Mouse (Mus musculus) kidney, postnatal 0 days (tissue): ENCODE measurements around the gene Nucb1. TPM values are rescaled to one million over a fixed set of nuclear protein-coding genes. Genes with fewer than 3 reads are reported as not detected.
"Not testable (repeated sequence)": the region's sequence is repeated elsewhere in the genome, so short reads cannot be mapped to it uniquely, and the experiment has no call there.

ENCODE experiments used
- ATAC-seq: fragments of 200-750 bp; cut with Nextera tagmentation; replicated peaks from 2 replicates; pipeline ENCODE4 v1.8.0; 2017; ENCODE audit warnings: low read depth, moderate number of reproducible peaks, moderate TSS enrichment, moderate library complexity; ENCODE audit not compliant: low FRiP score
- DNase-seq: peaks from one replicate; pipeline ENCODE4 v3.0.0-alpha.2; 2016; ENCODE audit warnings: low spot score
- H3K27ac ChIP-seq: fragments of 300-500 bp; sonication (generic); 2 replicates; pipeline ENCODE4 v1.5.1; 2014; ENCODE audit warnings: mild to moderate bottlenecking
- H3K27me3 ChIP-seq: fragments of 300-500 bp; sonication (generic); 2 replicates; pipeline ENCODE4 v1.6.1; 2014; ENCODE audit warnings: low read length, mixed read lengths; ENCODE audit not compliant: insufficient read depth
- H3K36me3 ChIP-seq: fragments of 300-500 bp; sonication (generic); 2 replicates; pipeline ENCODE4 v1.6.1; 2014; ENCODE audit warnings: low read length, mixed read lengths; ENCODE audit not compliant: insufficient read depth
- H3K4me1 ChIP-seq: fragments of 300-500 bp; sonication (generic); replicated peaks from 2 replicates; pipeline ENCODE4 v1.6.1; 2014; ENCODE audit warnings: antibody characterized with exemption, low read length, mixed read lengths; ENCODE audit not compliant: insufficient read depth
- H3K4me2 ChIP-seq: fragments of 300-500 bp; sonication (generic); 2 replicates; pipeline ENCODE4 v1.6.1; 2014; ENCODE audit warnings: mild to moderate bottlenecking, low read length, moderate library complexity, mixed read lengths
- H3K4me3 ChIP-seq: fragments of 300-500 bp; sonication (generic); replicated peaks from 2 replicates; pipeline ENCODE4 v1.5.1; 2014; ENCODE audit warnings: low read depth, low read length
- H3K9ac ChIP-seq: fragments of 300-500 bp; sonication (generic); 2 replicates; pipeline ENCODE4 v1.6.1; 2014; ENCODE audit warnings: low read depth, low read length
- H3K9me3 ChIP-seq: fragments of 300-500 bp; sonication (generic); replicated peaks from 2 replicates; pipeline ENCODE4 v1.6.1; 2016; ENCODE audit warnings: low read length, inconsistent platforms, mixed read lengths
- CTCF ChIP-seq: IDR thresholded peaks from 2 replicates; pipeline ENCODE4 v1.5.1; 2016; ENCODE audit warnings: antibody characterized with exemption, low read depth, mild to moderate bottlenecking, moderate library complexity
- WGBS: fragments of 180-500 bp; shearing (Covaris S2); extraction: QIAGEN DNeasy Blood & Tissue Kit; methylation state at CpG from one replicate; pipeline ENCODE4 v1.1.7; 2014; 5-methylcytosine and 5-hydroxymethylcytosine counted together
- polyA plus RNA-seq: library from polyadenylated mRNA; unstranded; fragments of >200 nt; fragmentation: Nextera tagmentation; extraction: Ambion mirVana; gene quantifications from 2 replicates; pipeline ENCODE4 v1.2.1, GENCODE M21; 2015

Nucb1 gene
- polyA plus RNA-seq, 1 experiment from 2014 or later: 246 TPM

GRCm38 (mm10) chr7:45538163-45539041 is 28.2 kb upstream of the Nucb1 start:
- H3K4me1 ChIP-seq: peaks cover 5% of the 10 kb centered on the region
- WGBS: 5% methylated on average over 28 of the region's 29 CpGs
- ATAC-seq: peak; percentile 77
- H3K27me3 ChIP-seq: no peaks in the 10 kb centered on the region
- peak; percentile 87 for DNase-seq
- no peaks in the 10 kb centered on the region for H3K9me3 ChIP-seq
- H3K9ac ChIP-seq: peak overlapping the region; percentile 52
- H3K4me2 ChIP-seq: peak overlapping the region; percentile 82
- peak overlapping the region; percentile 51 for H3K4me3 ChIP-seq
- H3K27ac ChIP-seq: no peak overlapping the region
- peak; percentile 64 for TF ChIP-seq CTCF
- no peaks in the 10 kb centered on the region for H3K36me3 ChIP-seq

GRCm38 (mm10) chr7:45537602-45538001 is 27.4 kb upstream of the Nucb1 start:
- WGBS: 80% methylated on average over 10 of the region's 10 CpGs
- no peak overlapping the region for H3K27ac ChIP-seq

GRCm38 (mm10) chr7:45535676-45536075 is 25.5 kb upstream of the Nucb1 start:
- Histone ChIP-seq H3K27ac (no peak overlapping the region), H3K36me3 (no peaks in the 10 kb centered on the region), H3K4me2 (no peak overlapping the region), H3K4me3 (no peak overlapping the region), H3K9me3 (no peaks in the 10 kb centered on the region), H3K4me1 (peaks cover 5% of the 10 kb centered on the region), H3K27me3 (no peaks in the 10 kb centered on the region), H3K9ac (no peak overlapping the region)
- no peak; the same call in 1 of the 2 replicates for TF ChIP-seq CTCF
- DNase-seq: no peak
- no peak for ATAC-seq
- 80% methylated on average over 1 of the region's 1 CpGs for WGBS

More at GRCm38 (mm10) chr7:45537602-45538001, 27.4 kb upstream of the Nucb1 start:
- Histone ChIP-seq H3K36me3 (no peaks in the 10 kb centered on the region), H3K4me3 (no peak overlapping the region), H3K4me2 (peak overlapping the region; percentile 82), H3K4me1 (peaks cover 5% of the 10 kb centered on the region), H3K27me3 (no peaks in the 10 kb centered on the region), H3K9ac (peak overlapping the region; percentile 52; the same call in 1 of the 2 replicates), H3K9me3 (no peaks in the 10 kb centered on the region)
- TF ChIP-seq CTCF: no peak
- DNase-seq: no peak
- no peak for ATAC-seq

- Histone ChIP-seq H3K4me1 (peaks cover 12% of the 10 kb centered on the region), H3K4me3 (no peak overlapping the region), H3K9ac (no peak overlapping the region), H3K27me3 (no peaks in the 10 kb centered on the region), H3K36me3 (no peaks in the 10 kb centered on the region), H3K9me3 (no peaks in the 10 kb centered on the region), H3K27ac (peak overlapping the region; percentile 50; the same call in 1 of the 2 replicates), H3K4me2 (peak overlapping the region; percentile 43)
- TF ChIP-seq CTCF: no peak
- DNase-seq (no peak), ATAC-seq (no peak)
- 49% methylated on average over 2 of the region's 2 CpGs for WGBS
Measured at GRCm38 (mm10) chr7:45530643-45531042, 20.4 kb upstream of the Nucb1 start.

- Histone ChIP-seq H3K27ac (peak overlapping the region; percentile 52), H3K9me3 (no peaks in the 10 kb centered on the region), H3K4me2 (peak overlapping the region; percentile 43), H3K4me3 (no peak overlapping the region), H3K9ac (no peak overlapping the region), H3K36me3 (no peaks in the 10 kb centered on the region), H3K27me3 (no peaks in the 10 kb centered on the region), H3K4me1 (peaks cover 21% of the 10 kb centered on the region)
- peak; percentile 72 for DNase-seq
- no peak for ATAC-seq
- 7% methylated on average over 6 of the region's 6 CpGs for WGBS
- no peak for TF ChIP-seq CTCF
Measured at GRCm38 (mm10) chr7:45529461-45529860, 19.3 kb upstream of the Nucb1 start.

- H3K36me3 ChIP-seq, H3K4me3 ChIP-seq, H3K4me2 ChIP-seq, H3K27ac ChIP-seq, H3K27me3 ChIP-seq, H3K9ac ChIP-seq, DNase-seq, ATAC-seq, H3K9me3 ChIP-seq: not testable (repeated sequence)
- H3K4me1 ChIP-seq: peaks cover 39% of the 10 kb centered on the region
- 93% methylated on average over 6 of the region's 6 CpGs for WGBS
Measured at GRCm38 (mm10) chr7:45527169-45527568, 17.0 kb upstream of the Nucb1 start.
